Mouse (Mus musculus) erythroblast, embryonic 14.5 days (primary cell): ENCODE data around the gene Slc44a4. TPM values are rescaled to one million over a fixed set of nuclear protein-coding genes. Genes with fewer than 3 reads are reported as not detected.
"Not testable (repeated sequence)": the region's sequence is repeated elsewhere in the genome, so short reads cannot be mapped to it uniquely, and the experiment has no call there.

ENCODE experiments used
- H3K27me3 ChIP-seq: 2 replicates; pipeline ENCODE4 v1.6.1; 2012; ENCODE audit warnings: inconsistent platforms; ENCODE audit not compliant: control insufficient read depth
- H3K36me3 ChIP-seq: 2 replicates; pipeline ENCODE4 v1.6.1; 2012; ENCODE audit warnings: mild to moderate bottlenecking, inconsistent platforms; ENCODE audit not compliant: control insufficient read depth
- H3K4me1 ChIP-seq: 2 replicates; pipeline ENCODE4 v1.6.1; 2012; ENCODE audit warnings: inconsistent platforms; ENCODE audit not compliant: control insufficient read depth
- H3K4me3 ChIP-seq: replicated peaks from 2 replicates; pipeline ENCODE3; 2012; ENCODE audit warnings: moderate library complexity, mild to moderate bottlenecking, inconsistent platforms
- H3K9me3 ChIP-seq: 2 replicates; pipeline ENCODE4 v1.6.1; 2012; ENCODE audit warnings: low read length, inconsistent platforms, mixed read lengths; ENCODE audit not compliant: control insufficient read depth
- GATA1 ChIP-seq: IDR thresholded peaks from 2 replicates; pipeline ENCODE4 v1.6.1; 2012; ENCODE audit warnings: low read length, inconsistent platforms, mixed read lengths
- TAL1 ChIP-seq: IDR thresholded peaks from 3 replicates; pipeline ENCODE4 v1.6.1; 2012; ENCODE audit warnings: low read length, inconsistent platforms, mixed read lengths
- polyA plus RNA-seq: library from polyadenylated mRNA; stranded (reverse); fragments of >175 nt; gene quantifications from 2 replicates; pipeline ENCODE4 v1.2.3, GENCODE M21; 2012

Gene Slc44a4
- polyA plus RNA-seq, 1 experiment = not detected

- Histone ChIP-seq H3K27me3 (peaks cover 82% of the 10 kb centered on the region), H3K36me3 (no peaks in the 10 kb centered on the region), H3K4me3 (no peak overlapping the region), H3K9me3 (peaks cover 2% of the 10 kb centered on the region; the same call in 1 of the 2 replicates), H3K4me1 (peaks cover 12% of the 10 kb centered on the region)
- TF ChIP-seq GATA1 = no peak
Observed at GRCm38 (mm10) chr17:34962125-34962524, 47.9 kb downstream of the Slc44a4 start.

GRCm38 (mm10) chr17:34962841-34963240, 48.6 kb downstream of the Slc44a4 start:
- Histone ChIP-seq H3K9me3 (no peaks in the 10 kb centered on the region; the same call in 1 of the 2 replicates), H3K4me1 (peaks cover 12% of the 10 kb centered on the region), H3K36me3 (no peaks in the 10 kb centered on the region), H3K4me3 (no peak overlapping the region), H3K27me3 (peaks cover 84% of the 10 kb centered on the region)
- no peak for TF ChIP-seq TAL1
- no peak for TF ChIP-seq GATA1

- H3K4me3 ChIP-seq = no peak overlapping the region
- peaks cover 90% of the 10 kb centered on the region for H3K27me3 ChIP-seq
- H3K9me3 ChIP-seq = no peaks in the 10 kb centered on the region
- TF ChIP-seq GATA1 (no peak), TAL1 (no peak)
- no peaks in the 10 kb centered on the region for H3K36me3 ChIP-seq
- H3K4me1 ChIP-seq = peaks cover 8% of the 10 kb centered on the region
Observed at GRCm38 (mm10) chr17:34964640-34965049, 50.4 kb downstream of the Slc44a4 start.

- H3K9me3 ChIP-seq = no peaks in the 10 kb centered on the region
- TF ChIP-seq GATA1 (no peak), TAL1 (no peak)
- H3K27me3 ChIP-seq = peaks cover 88% of the 10 kb centered on the region
- no peaks in the 10 kb centered on the region for H3K36me3 ChIP-seq
- H3K4me1 ChIP-seq = no peaks in the 10 kb centered on the region
- no peak overlapping the region for H3K4me3 ChIP-seq
Observed at GRCm38 (mm10) chr17:34965627-34966026, 51.4 kb downstream of the Slc44a4 start.

- not testable (repeated sequence) for H3K36me3 ChIP-seq, H3K4me1 ChIP-seq, H3K4me3 ChIP-seq, H3K9me3 ChIP-seq
- H3K27me3 ChIP-seq = peaks cover 76% of the 10 kb centered on the region
Observed at GRCm38 (mm10) chr17:34969822-34970221, 55.6 kb downstream of the Slc44a4 start, which contains the start of gene Gm20481. Gene Gm20481 (plus strand): TSS chr17:34969912.

- H3K27me3 ChIP-seq = peaks cover 66% of the 10 kb centered on the region
- H3K4me1 ChIP-seq, H3K36me3 ChIP-seq, H3K4me3 ChIP-seq, H3K9me3 ChIP-seq: not testable (repeated sequence)
Observed at GRCm38 (mm10) chr17:34970850-34971249, 56.6 kb downstream of the Slc44a4 start.

- not testable (repeated sequence) for H3K4me1 ChIP-seq, H3K9me3 ChIP-seq, H3K4me3 ChIP-seq, H3K36me3 ChIP-seq
- peaks cover 60% of the 10 kb centered on the region for H3K27me3 ChIP-seq
Observed at GRCm38 (mm10) chr17:34971694-34972068, 57.4 kb downstream of the Slc44a4 start.

GRCm38 (mm10) chr17:34972069-34972749, 57.9 kb downstream of the Slc44a4 start, which contains the start of the genes Hspa1a and Hspa1l:
Gene Hspa1a (minus strand): TSS chr17:34972156.
Gene Hspa1l (plus strand): TSS chr17:34972703.
- H3K9me3 ChIP-seq, H3K4me1 ChIP-seq, H3K36me3 ChIP-seq: not testable (repeated sequence)
- peak within 1 kb of the TSS; percentile 54 for H3K4me3 ChIP-seq
- H3K27me3 ChIP-seq = peaks cover 59% of the 10 kb centered on the region

GRCm38 (mm10) chr17:34975581-34976492, 61.6 kb downstream of the Slc44a4 start:
- Histone ChIP-seq H3K4me1 (peaks cover 18% of the 10 kb centered on the region), H3K9me3 (peaks cover 4% of the 10 kb centered on the region; the same call in 1 of the 2 replicates), H3K4me3 (no peak overlapping the region), H3K27me3 (peaks cover 25% of the 10 kb centered on the region), H3K36me3 (peaks cover 6% of the 10 kb centered on the region)
- no peak for TF ChIP-seq TAL1
- no peak for TF ChIP-seq GATA1

GRCm38 (mm10) chr17:34977000-34977399, 62.7 kb downstream of the Slc44a4 start:
- Histone ChIP-seq H3K27me3 (peaks cover 19% of the 10 kb centered on the region), H3K9me3 (peaks cover 4% of the 10 kb centered on the region; the same call in 1 of the 2 replicates), H3K36me3 (peaks cover 6% of the 10 kb centered on the region), H3K4me3 (no peak overlapping the region), H3K4me1 (peaks cover 19% of the 10 kb centered on the region)
- TF ChIP-seq TAL1 = no peak
- no peak for TF ChIP-seq GATA1
